Mouse (Mus musculus) activated CD4-positive, CD25-positive, alpha-beta regulatory T cell, adult 4 months (primary cell): Measurements from ENCODE around the gene Mucl1. TPM values are rescaled to one million over a fixed set of nuclear protein-coding genes. Genes with fewer than 3 reads are reported as not detected.
"Not testable (repeated sequence)": the region's sequence is repeated elsewhere in the genome, so short reads cannot be mapped to it uniquely, and the experiment has no call there.

Experiments used
- ATAC-seq: one replicate; pipeline ENCODE4 v1.8.0; 2017
- polyA plus RNA-seq, 2 experiments: library from polyadenylated mRNA; unstranded; fragments of 100-300 nt; shearing (Covaris generic); gene quantifications; one replicate each; pipeline ENCODE4 v1.2.1; 2017

Mucl1 gene
- not detected for polyA plus RNA-seq

- no peak for ATAC-seq
Measured at GRCm38 (mm10) chr15:103755369-103755768, at the start of gene Mucl1. Gene Mucl1 (minus strand): TSS chr15:103755469.

GRCm38 (mm10) chr15:103766836-103767235, 11.6 kb upstream of the Mucl1 start:
- not testable (repeated sequence) for ATAC-seq

- ATAC-seq: not testable (repeated sequence)
Measured at GRCm38 (mm10) chr15:103716861-103717260, 38.4 kb downstream of the Mucl1 start.

Other genes with a start within 250 kb of the Mucl1 start
- gene Ppp1r1a, start 217.5 kb downstream of the Mucl1 start, polyA plus RNA-seq: under 1 TPM in 1 of 2 experiments, not detected in 1; 0.74 TPM
- not detected for gene Glycam1, start 190.4 kb downstream of the Mucl1 start, polyA plus RNA-seq
- gene Mucl2, start 143.8 kb upstream of the Mucl1 start, polyA plus RNA-seq: not detected